Mouse (Mus musculus) inflammation-experienced regulatory T-cells, adult 6 months (primary cell): ENCODE results near the gene Tatdn3. TPM values are rescaled to one million over a fixed set of nuclear protein-coding genes. Genes with fewer than 3 reads are reported as not detected.

Source experiments
- ATAC-seq: one replicate; pipeline ENCODE4 v1.8.0; 2017
- polyA plus RNA-seq, 3 experiments: library from polyadenylated mRNA; unstranded; fragments of 100-300 nt; shearing (Covaris generic); gene quantifications; one replicate each; pipeline ENCODE4 v1.2.1; 2017

Gene Tatdn3
- 10 to 100 TPM in 2 of 3 experiments, 1 to 10 TPM in 1; 5.3 to 14.7 (median 11.0) TPM for polyA plus RNA-seq

- ATAC-seq, result peak; percentile 94
These were observed at the start of gene Tatdn3, which contains the start of gene Nsl1 for GRCm38 (mm10) chr1:191062781-191063485. TSS of gene Tatdn3 (minus strand) at chr1:191062932. TSS of gene Nsl1 (plus strand) at chr1:191063012.

- ATAC-seq, result peak; percentile 48
These were observed 48.4 kb upstream of the Tatdn3 start for GRCm38 (mm10) chr1:191111146-191111545.

GRCm38 (mm10) chr1:191109907-191110306, 47.2 kb upstream of the Tatdn3 start:
- no peak for ATAC-seq

- no peak for ATAC-seq
These were observed 44.6 kb upstream of the Tatdn3 start for GRCm38 (mm10) chr1:191107306-191107705.

- ATAC-seq, result no peak
These were observed 42.5 kb upstream of the Tatdn3 start for GRCm38 (mm10) chr1:191105246-191105645.

- peak; percentile 48 for ATAC-seq
These were observed 40.1 kb upstream of the Tatdn3 start for GRCm38 (mm10) chr1:191102730-191103370.

GRCm38 (mm10) chr1:191099772-191100291, 37.1 kb upstream of the Tatdn3 start:
- no peak for ATAC-seq

- no peak for ATAC-seq
These were observed 36.4 kb upstream of the Tatdn3 start for GRCm38 (mm10) chr1:191099114-191099513.

GRCm38 (mm10) chr1:191097802-191098747, 35.3 kb upstream of the Tatdn3 start, which contains the start of gene Batf3:
TSS of gene Batf3 (plus strand) at chr1:191097847.
- ATAC-seq, result no peak

GRCm38 (mm10) chr1:191096871-191097681, 34.3 kb upstream of the Tatdn3 start:
- ATAC-seq, result no peak

- no peak for ATAC-seq
These were observed 32.3 kb upstream of the Tatdn3 start for GRCm38 (mm10) chr1:191095019-191095418.

GRCm38 (mm10) chr1:191093578-191093977, 30.8 kb upstream of the Tatdn3 start:
- no peak for ATAC-seq

GRCm38 (mm10) chr1:191092050-191092449, 29.3 kb upstream of the Tatdn3 start:
- ATAC-seq, result no peak

- no peak for ATAC-seq
These were observed 26.6 kb upstream of the Tatdn3 start for GRCm38 (mm10) chr1:191089355-191089754.

- no peak for ATAC-seq
These were observed 25.2 kb upstream of the Tatdn3 start for GRCm38 (mm10) chr1:191087955-191088354.

GRCm38 (mm10) chr1:191086960-191087359, 24.2 kb upstream of the Tatdn3 start:
- no peak for ATAC-seq

GRCm38 (mm10) chr1:191086304-191086878, 23.7 kb upstream of the Tatdn3 start:
- ATAC-seq, result no peak

GRCm38 (mm10) chr1:191085597-191085996, 22.9 kb upstream of the Tatdn3 start:
- no peak for ATAC-seq

GRCm38 (mm10) chr1:191084951-191085559, 22.3 kb upstream of the Tatdn3 start:
- ATAC-seq, result no peak

GRCm38 (mm10) chr1:191083230-191083629, 20.5 kb upstream of the Tatdn3 start:
- no peak for ATAC-seq
